Mouse (Mus musculus) liver, embryonic 13.5 days (tissue): ENCODE data around the gene Prdm2. TPM values are rescaled to one million over a fixed set of nuclear protein-coding genes. Genes with fewer than 3 reads are reported as not detected.
A peak's percentile ranks its signal among the peaks of the same experiment; 100 is the strongest.

Experiments
- ATAC-seq: fragments of 200-750 bp; cut with Nextera tagmentation; 2 replicates; pipeline ENCODE4 v1.8.0; 2017; ENCODE audit warnings: low read depth, mild to moderate bottlenecking, moderate number of reproducible peaks, moderate library complexity
- DNase-seq: peaks from one replicate; pipeline ENCODE4 v3.0.0; 2022
- H3K27ac ChIP-seq: fragments of 300-500 bp; sonication (generic); 2 replicates; pipeline ENCODE4 v1.5.1; 2015; ENCODE audit warnings: moderate library complexity, mild to moderate bottlenecking, inconsistent platforms
- H3K27me3 ChIP-seq: fragments of 300-500 bp; sonication (generic); 2 replicates; pipeline ENCODE4 v1.6.1; 2015; ENCODE audit warnings: mild to moderate bottlenecking, inconsistent platforms
- H3K36me3 ChIP-seq: fragments of 300-500 bp; sonication (generic); 2 replicates; pipeline ENCODE4 v1.6.1; 2015; ENCODE audit warnings: mild to moderate bottlenecking, inconsistent platforms
- H3K4me1 ChIP-seq: fragments of 300-500 bp; sonication (generic); replicated peaks from 2 replicates; pipeline ENCODE4 v1.6.1; 2015; ENCODE audit warnings: inconsistent platforms
- H3K4me2 ChIP-seq: fragments of 300-500 bp; sonication (generic); 2 replicates; pipeline ENCODE4 v1.6.1; 2015; ENCODE audit warnings: inconsistent platforms, mild to moderate bottlenecking, moderate library complexity
- H3K4me3 ChIP-seq: fragments of 300-500 bp; sonication (generic); replicated peaks from 2 replicates; pipeline ENCODE4 v1.5.1; 2015; ENCODE audit warnings: mild to moderate bottlenecking, inconsistent platforms
- H3K9ac ChIP-seq: fragments of 300-500 bp; sonication (generic); 2 replicates; pipeline ENCODE4 v1.6.1; 2015; ENCODE audit warnings: mild to moderate bottlenecking, inconsistent platforms
- H3K9me3 ChIP-seq: fragments of 300-500 bp; sonication (generic); replicated peaks from 2 replicates; pipeline ENCODE4 v1.6.1; 2016; ENCODE audit warnings: inconsistent platforms
- WGBS: fragments of 180-500 bp; shearing (Covaris S2); methylation state at CpG from one replicate; pipeline ENCODE4 v1.1.7; 2015; ENCODE audit not compliant: insufficient replicate concordance; 5-methylcytosine and 5-hydroxymethylcytosine counted together
- polyA plus RNA-seq: library from polyadenylated mRNA; unstranded; fragments of >200 nt; fragmentation: Nextera tagmentation; extraction: Ambion mirVana; gene quantifications from 2 replicates; pipeline ENCODE4 v1.2.1, GENCODE M21; 2015

Prdm2 gene
- polyA plus RNA-seq, 1 experiment from 2014 or later, result 2.9 TPM

DNA sequence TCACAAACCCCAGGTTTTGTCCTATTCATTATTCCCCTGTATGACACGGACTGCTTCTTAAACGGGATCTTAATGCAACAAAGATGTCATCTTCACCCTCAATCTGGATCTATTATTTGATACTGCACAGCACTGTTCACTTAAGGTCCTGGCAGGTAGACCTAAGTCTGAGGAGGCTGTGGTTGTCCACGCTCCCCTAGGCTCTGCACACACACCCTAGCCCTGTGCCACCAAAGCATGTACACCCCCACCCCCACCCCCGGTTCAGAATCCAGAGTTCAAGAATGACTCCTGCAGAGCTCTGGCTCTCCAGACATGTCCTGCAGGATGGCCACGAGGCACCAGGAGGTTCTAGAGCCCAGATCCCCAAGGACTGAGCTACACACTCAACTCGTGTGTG is 87.5 kb downstream of the Prdm2 start:
- Histone ChIP-seq H3K4me2 (no peak overlapping the region), H3K27me3 (no peaks in the 10 kb centered on the region), H3K27ac (no peak overlapping the region), H3K36me3 (peaks cover 32% of the 10 kb centered on the region), H3K9ac (no peak overlapping the region), H3K4me1 (no peaks in the 10 kb centered on the region), H3K4me3 (no peak overlapping the region), H3K9me3 (no peaks in the 10 kb centered on the region)
- 74% methylated on average over 6 of the region's 6 CpGs for WGBS
- DNase-seq (no peak), ATAC-seq (no peak)

- ATAC-seq, result no peak
- peaks cover 12% of the 10 kb centered on the region; the same call in 1 of the 2 replicates for H3K36me3 ChIP-seq
- 78% methylated on average over 10 of the region's 10 CpGs for WGBS
- no peak overlapping the region for H3K4me2 ChIP-seq
- H3K9ac ChIP-seq, result no peak overlapping the region
- H3K4me1 ChIP-seq, result no peaks in the 10 kb centered on the region
- no peak overlapping the region for H3K4me3 ChIP-seq
- no peaks in the 10 kb centered on the region for H3K9me3 ChIP-seq
- no peaks in the 10 kb centered on the region for H3K27me3 ChIP-seq
- DNase-seq, result no peak
- H3K27ac ChIP-seq, result no peak overlapping the region
These were observed 89.8 kb downstream of the Prdm2 start for GRCm38 (mm10) chr4:143123043-143123442.

GRCm38 (mm10) chr4:143121174-143121573 is 91.6 kb downstream of the Prdm2 start:
- no peak overlapping the region for H3K9ac ChIP-seq
- ATAC-seq (no peak), DNase-seq (no peak)
- WGBS, result 79% methylated on average over 3 of the region's 3 CpGs
- H3K4me2 ChIP-seq, result no peak overlapping the region
- H3K27me3 ChIP-seq, result no peaks in the 10 kb centered on the region
- no peak overlapping the region for H3K4me3 ChIP-seq
- H3K9me3 ChIP-seq, result no peaks in the 10 kb centered on the region
- no peak overlapping the region for H3K27ac ChIP-seq
- H3K4me1 ChIP-seq, result no peaks in the 10 kb centered on the region
- no peaks in the 10 kb centered on the region for H3K36me3 ChIP-seq

DNA sequence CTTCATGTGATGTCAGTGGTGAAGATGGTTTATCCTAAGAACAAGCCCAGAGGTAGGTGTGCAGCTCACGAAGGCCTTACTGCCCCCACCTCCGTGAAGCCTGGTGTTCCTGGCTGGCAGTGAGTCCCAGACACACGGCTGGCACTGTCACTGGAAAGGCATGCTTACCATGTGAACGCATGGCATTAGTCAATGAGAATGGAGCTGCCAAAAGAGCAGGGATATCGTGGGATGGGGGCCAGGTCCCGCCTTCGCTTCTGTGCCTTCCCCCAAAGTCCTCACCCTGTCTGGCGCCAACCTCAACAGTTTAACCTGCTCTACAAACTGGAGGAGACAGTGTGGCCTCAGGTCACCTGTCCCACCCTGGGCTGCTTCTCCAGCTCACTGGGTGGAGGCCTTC is 92.8 kb downstream of the Prdm2 start:
- Histone ChIP-seq H3K4me2 (no peak overlapping the region), H3K4me3 (no peak overlapping the region), H3K27ac (no peak overlapping the region), H3K4me1 (no peaks in the 10 kb centered on the region), H3K9me3 (no peaks in the 10 kb centered on the region), H3K36me3 (no peaks in the 10 kb centered on the region), H3K27me3 (no peaks in the 10 kb centered on the region), H3K9ac (no peak overlapping the region)
- WGBS, result 81% methylated on average over 8 of the region's 8 CpGs
- DNase-seq, result no peak
- 0 out of 2 replicates have a peak, but pooled peaks have one; percentile 31 for ATAC-seq

DNA sequence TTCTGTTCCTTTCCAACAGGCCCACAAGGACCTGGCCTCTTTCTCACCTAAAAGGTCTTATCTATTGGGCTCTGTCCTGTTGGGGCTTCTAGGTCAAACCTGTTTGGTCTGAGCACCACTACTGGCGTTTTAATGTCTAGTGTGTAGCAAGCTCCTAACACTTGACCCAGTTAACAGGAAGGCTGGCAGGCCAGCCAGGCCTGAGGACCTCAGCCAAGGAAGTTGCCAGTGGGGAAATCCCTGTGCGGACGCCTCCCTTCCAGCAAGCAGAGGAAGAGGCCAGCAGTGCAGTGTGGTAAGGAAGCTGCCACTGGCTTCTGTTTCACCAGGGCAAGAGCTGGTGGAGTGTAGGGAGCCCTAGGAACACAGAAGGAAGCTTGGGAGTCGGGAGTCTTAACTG is 94.0 kb downstream of the Prdm2 start:
- Histone ChIP-seq H3K4me3 (no peak overlapping the region), H3K27me3 (no peaks in the 10 kb centered on the region), H3K4me2 (no peak overlapping the region), H3K9me3 (no peaks in the 10 kb centered on the region), H3K27ac (no peak overlapping the region), H3K4me1 (no peaks in the 10 kb centered on the region), H3K36me3 (no peaks in the 10 kb centered on the region), H3K9ac (no peak overlapping the region)
- ATAC-seq, result no peak
- no peak for DNase-seq
- 50% methylated on average over 4 of the region's 4 CpGs for WGBS

GRCm38 (mm10) chr4:143115851-143116250 is 96.9 kb downstream of the Prdm2 start:
- Histone ChIP-seq H3K9me3 (no peaks in the 10 kb centered on the region), H3K4me1 (no peaks in the 10 kb centered on the region), H3K9ac (no peak overlapping the region), H3K4me3 (no peak overlapping the region), H3K27me3 (no peaks in the 10 kb centered on the region), H3K4me2 (no peak overlapping the region), H3K27ac (no peak overlapping the region), H3K36me3 (no peaks in the 10 kb centered on the region; the same call in 1 of the 2 replicates)
- ATAC-seq, result no peak
- DNase-seq, result no peak
- WGBS, result 83% methylated on average over 12 of the region's 12 CpGs

DNA sequence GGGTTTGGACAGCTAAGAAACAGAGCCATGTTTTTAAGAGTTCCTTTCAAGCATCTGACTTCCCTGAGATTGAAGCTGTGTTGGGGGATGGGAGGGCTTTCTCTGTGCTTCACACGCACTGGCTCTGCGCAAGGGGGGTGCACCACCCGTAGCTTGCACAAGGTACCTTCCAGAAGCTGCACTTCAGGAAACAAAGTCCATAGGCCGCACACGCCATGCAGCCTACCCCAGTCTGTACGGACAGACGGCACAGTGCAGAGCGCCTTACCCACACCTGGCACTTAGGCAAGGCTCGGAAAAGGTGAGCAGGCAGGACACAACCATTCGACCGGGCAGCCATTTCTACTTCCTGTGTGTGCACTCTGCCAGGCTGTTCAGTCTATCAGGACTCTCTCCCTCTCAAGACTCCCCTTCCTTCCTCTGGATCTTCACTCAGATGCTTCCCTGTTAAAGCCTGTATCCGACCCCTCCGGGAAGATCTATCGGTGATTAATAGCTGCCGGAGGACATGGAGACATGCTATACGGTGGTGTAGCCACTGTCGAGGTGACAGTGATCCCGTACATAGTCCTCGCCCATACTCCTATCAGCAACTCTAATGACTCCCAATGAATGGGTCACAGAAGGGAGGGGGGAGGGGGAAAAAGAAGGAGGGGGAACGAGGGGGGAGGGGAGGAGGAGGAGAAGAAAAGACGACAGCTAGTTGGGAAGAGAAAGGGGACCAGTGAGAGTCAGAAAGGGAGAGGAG is 98.4 kb downstream of the Prdm2 start:
- ATAC-seq (no peak), DNase-seq (no peak)
- Histone ChIP-seq H3K9ac (no peak overlapping the region), H3K27me3 (no peaks in the 10 kb centered on the region), H3K36me3 (peaks cover 8% of the 10 kb centered on the region), H3K27ac (no peak overlapping the region), H3K4me2 (no peak overlapping the region), H3K4me1 (no peaks in the 10 kb centered on the region), H3K9me3 (no peaks in the 10 kb centered on the region), H3K4me3 (no peak overlapping the region)
- WGBS, result 74% methylated on average over 21 of the region's 21 CpGs

DNA sequence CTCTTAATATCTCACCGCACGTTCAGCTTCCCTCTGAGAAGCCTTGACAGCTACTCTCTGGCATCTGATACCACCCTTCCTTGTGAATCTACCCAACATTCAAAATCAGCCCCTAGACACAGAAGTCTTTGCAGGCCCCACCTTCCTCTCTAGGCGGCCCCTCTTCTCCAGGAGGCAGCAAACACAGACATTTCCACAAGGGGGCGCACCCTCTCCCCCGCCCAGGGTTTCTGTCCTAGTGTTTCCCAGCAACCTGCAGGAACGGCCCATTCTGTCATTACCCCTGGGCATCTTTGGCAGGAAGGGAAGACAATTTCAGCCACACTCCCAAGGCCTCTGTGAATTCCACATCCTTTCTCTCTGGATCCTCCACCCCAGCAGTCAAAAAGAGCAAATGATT is 99.8 kb downstream of the Prdm2 start:
- 39% methylated on average over 6 of the region's 6 CpGs for WGBS
- peak; percentile 28 for DNase-seq
- H3K36me3 ChIP-seq, result peaks cover 18% of the 10 kb centered on the region
- no peaks in the 10 kb centered on the region for H3K27me3 ChIP-seq
- H3K27ac ChIP-seq, result no peak overlapping the region
- peaks cover 11% of the 10 kb centered on the region for H3K4me1 ChIP-seq
- no peak overlapping the region for H3K4me2 ChIP-seq
- no peaks in the 10 kb centered on the region for H3K9me3 ChIP-seq
- no peak overlapping the region for H3K9ac ChIP-seq
- no peak for ATAC-seq
- no peak overlapping the region for H3K4me3 ChIP-seq

- Histone ChIP-seq H3K27me3 (no peaks in the 10 kb centered on the region), H3K27ac (no peak overlapping the region), H3K4me3 (no peak overlapping the region), H3K36me3 (peaks cover 21% of the 10 kb centered on the region), H3K4me2 (no peak overlapping the region), H3K4me1 (peaks cover 12% of the 10 kb centered on the region), H3K9ac (no peak overlapping the region), H3K9me3 (no peaks in the 10 kb centered on the region)
- WGBS, result 78% methylated on average over 2 of the region's 2 CpGs
- ATAC-seq (peak; percentile 37), DNase-seq (no peak)
These were observed 100.4 kb downstream of the Prdm2 start for GRCm38 (mm10) chr4:143112439-143112838.

DNA sequence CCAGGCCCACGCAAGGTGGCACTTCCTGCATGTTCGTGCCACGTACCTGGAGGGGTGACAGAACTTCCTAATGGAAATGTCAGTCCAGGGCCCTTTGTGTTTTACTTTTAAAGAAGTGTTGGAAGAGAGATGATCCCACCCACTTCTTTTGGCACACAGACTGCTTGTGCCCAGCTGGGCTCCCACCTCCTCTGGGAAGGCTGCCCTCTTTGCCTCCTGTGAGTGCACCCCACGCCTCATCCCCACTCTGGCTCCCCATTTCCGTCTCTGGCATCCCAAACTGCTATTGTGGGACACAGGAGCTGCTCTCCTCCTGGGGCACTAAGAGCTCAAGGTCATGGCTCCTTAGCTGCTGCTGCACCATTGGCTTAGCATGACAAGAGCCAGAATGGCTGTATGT is 100.9 kb downstream of the Prdm2 start:
- H3K4me3 ChIP-seq, result no peak overlapping the region
- ATAC-seq (no peak), DNase-seq (no peak)
- H3K36me3 ChIP-seq, result peaks cover 21% of the 10 kb centered on the region
- H3K4me2 ChIP-seq, result no peak overlapping the region
- no peak overlapping the region for H3K27ac ChIP-seq
- 63% methylated on average over 5 of the region's 5 CpGs for WGBS
- H3K4me1 ChIP-seq, result peaks cover 12% of the 10 kb centered on the region
- H3K9me3 ChIP-seq, result no peaks in the 10 kb centered on the region
- H3K9ac ChIP-seq, result no peak overlapping the region
- H3K27me3 ChIP-seq, result no peaks in the 10 kb centered on the region

GRCm38 (mm10) chr4:143108552-143108951 is 104.2 kb downstream of the Prdm2 start:
- Histone ChIP-seq H3K4me1 (peaks cover 12% of the 10 kb centered on the region), H3K9ac (no peak overlapping the region), H3K4me2 (no peak overlapping the region), H3K36me3 (peaks cover 21% of the 10 kb centered on the region), H3K4me3 (no peak overlapping the region), H3K27ac (no peak overlapping the region), H3K9me3 (no peaks in the 10 kb centered on the region), H3K27me3 (no peaks in the 10 kb centered on the region)
- WGBS, result 72% methylated on average over 9 of the region's 9 CpGs
- DNase-seq (no peak), ATAC-seq (no peak)

GRCm38 (mm10) chr4:143106971-143107370 is 105.8 kb downstream of the Prdm2 start:
- H3K36me3 ChIP-seq, result peaks cover 21% of the 10 kb centered on the region
- H3K4me2 ChIP-seq, result no peak overlapping the region
- H3K9ac ChIP-seq, result no peak overlapping the region
- H3K27me3 ChIP-seq, result no peaks in the 10 kb centered on the region
- H3K4me3 ChIP-seq, result no peak overlapping the region
- DNase-seq (no peak), ATAC-seq (no peak)
- no peak overlapping the region for H3K27ac ChIP-seq
- no peaks in the 10 kb centered on the region for H3K9me3 ChIP-seq
- H3K4me1 ChIP-seq, result peaks cover 12% of the 10 kb centered on the region
- 60% methylated on average over 6 of the region's 6 CpGs for WGBS
